Mouse (Mus musculus) cortical plate, adult 2 months (tissue): ENCODE data around the gene Mst1.

Experiments used
- CTCF ChIP-seq: fragments of 200-500 bp; IDR thresholded peaks from 2 replicates; pipeline ENCODE4 v1.5.1; 2011; ENCODE audit warnings: mild to moderate bottlenecking, control low read depth, low read length; ENCODE audit not compliant: insufficient read depth; ENCODE audit errors: extremely low read depth
- POLR2A ChIP-seq: fragments of 200-500 bp; IDR thresholded peaks from 2 replicates; pipeline ENCODE4 v1.6.1; 2011; ENCODE audit warnings: mild to moderate bottlenecking, low read length, control low read depth; ENCODE audit not compliant: insufficient read depth; ENCODE audit errors: extremely low read depth

- TF ChIP-seq POLR2A, result no peak
- TF ChIP-seq CTCF, result no peak
Observed at GRCm38 (mm10) chr9:108047601-108048565, 32.4 kb upstream of the Mst1 start.
